Mouse (Mus musculus) liver, adult 2 months (tissue): ENCODE measurements around the gene Ceacam15. TPM values are rescaled to one million over a fixed set of nuclear protein-coding genes. Genes with fewer than 3 reads are reported as not detected.
"Not testable (repeated sequence)": the region's sequence is repeated elsewhere in the genome, so short reads cannot be mapped to it uniquely, and the experiment has no call there.

Source experiments
- DNase-seq: peaks from one replicate; pipeline ENCODE4 v3.0.0-alpha.2; 2011; ENCODE audit warnings: low read depth, low spot score; ENCODE audit errors: extremely low read depth
- H3K27ac ChIP-seq: fragments of 200-500 bp; replicated peaks from 2 replicates; pipeline ENCODE4 v1.5.1; 2012; ENCODE audit warnings: low read depth, mild to moderate bottlenecking, control low read depth, inconsistent platforms, low read length; ENCODE audit not compliant: insufficient read depth
- H3K27me3 ChIP-seq: fragments of 200-500 bp; 2 replicates; pipeline ENCODE4 v1.6.1; 2012; ENCODE audit warnings: mild to moderate bottlenecking, moderate library complexity, low read length, inconsistent platforms; ENCODE audit not compliant: control insufficient read depth, insufficient read depth
- H3K36me3 ChIP-seq: fragments of 200-500 bp; 2 replicates; pipeline ENCODE4 v1.6.1; 2012; ENCODE audit warnings: low read length, inconsistent platforms; ENCODE audit not compliant: control insufficient read depth, insufficient read depth
- H3K4me1 ChIP-seq: fragments of 200-500 bp; 2 replicates; pipeline ENCODE4 v1.6.1; 2011; ENCODE audit warnings: low read length; ENCODE audit not compliant: control insufficient read depth, insufficient read depth
- H3K4me3 ChIP-seq: fragments of 200-500 bp; 2 replicates; pipeline ENCODE4 v1.5.1; 2011; ENCODE audit warnings: low read depth, mild to moderate bottlenecking, control low read depth, low read length, moderate library complexity; ENCODE audit not compliant: insufficient read depth
- H3K79me2 ChIP-seq: fragments of 200-500 bp; 2 replicates; pipeline ENCODE4 v1.6.1; 2012; ENCODE audit warnings: inconsistent platforms, mild to moderate bottlenecking, low read length, moderate library complexity; ENCODE audit not compliant: control insufficient read depth, insufficient read depth
- H3K9ac ChIP-seq: fragments of 200-500 bp; 2 replicates; pipeline ENCODE4 v1.6.1; 2012; ENCODE audit warnings: low read depth, mild to moderate bottlenecking, control low read depth, inconsistent platforms, low read length
- CTCF ChIP-seq: fragments of 200-500 bp; IDR thresholded peaks from 2 replicates; pipeline ENCODE4 v1.5.1; 2011; ENCODE audit warnings: low read depth, low read length, control low read depth
- POLR2A ChIP-seq: fragments of 200-500 bp; IDR thresholded peaks from 2 replicates; pipeline ENCODE4 v1.6.1; 2011; ENCODE audit warnings: low read length, control low read depth; ENCODE audit not compliant: insufficient read depth; ENCODE audit errors: extremely low read depth
- WGBS: fragments of 180-500 bp; shearing (Covaris S2); methylation state at CpG from one replicate; pipeline ENCODE4 v1.1.7; 2018; 5-methylcytosine and 5-hydroxymethylcytosine counted together
- polyA plus RNA-seq: library from polyadenylated mRNA; depleted of rRNA; stranded (reverse); fragments of >200 nt; gene quantifications from 2 replicates; pipeline ENCODE4 v1.2.3, GENCODE M21; 2012; rRNA removed
- total RNA-seq: library from RNA; depleted of rRNA; stranded (reverse); fragments of >200 nt; gene quantifications from 2 replicates; pipeline ENCODE4 v1.2.3, GENCODE M21; 2014; rRNA removed

Ceacam15 gene
- not detected in 2 replicates for total RNA-seq
- not detected in 2 replicates for polyA plus RNA-seq

GRCm38 (mm10) chr7:16675605-16676004, at the start of gene Ceacam15:
Gene Ceacam15 (minus strand): TSS chr7:16675705.
- Histone ChIP-seq H3K27me3 (no peaks in the 10 kb centered on the region), H3K79me2 (no peaks in the 10 kb centered on the region), H3K36me3 (no peaks in the 10 kb centered on the region), H3K4me1 (no peaks in the 10 kb centered on the region), H3K27ac (no peak within 1 kb of the TSS), H3K9ac (no peak within 1 kb of the TSS), H3K4me3 (no peak within 1 kb of the TSS)
- DNase-seq, result no peak
- 65% methylated on average over 1 of the region's 1 CpGs for WGBS
- no peak for TF ChIP-seq POLR2A
- TF ChIP-seq CTCF, result no peak

- not testable (repeated sequence) for DNase-seq, H3K4me3 ChIP-seq, H3K79me2 ChIP-seq, H3K27me3 ChIP-seq, H3K27ac ChIP-seq, H3K4me1 ChIP-seq, H3K36me3 ChIP-seq, H3K9ac ChIP-seq
- WGBS, result 65% methylated on average over 3 of the region's 3 CpGs
Measured at GRCm38 (mm10) chr7:16722490-16722889, 47.0 kb upstream of the Ceacam15 start.

- TF ChIP-seq POLR2A (no peak), CTCF (no peak)
- Histone ChIP-seq H3K27ac (no peak within 1 kb of the TSS), H3K4me3 (no peak within 1 kb of the TSS), H3K4me1 (no peaks in the 10 kb centered on the region), H3K79me2 (no peaks in the 10 kb centered on the region), H3K27me3 (no peaks in the 10 kb centered on the region), H3K36me3 (no peaks in the 10 kb centered on the region), H3K9ac (no peak within 1 kb of the TSS)
- WGBS, result 79% methylated on average over 2 of the region's 2 CpGs
- no peak for DNase-seq
Measured at GRCm38 (mm10) chr7:16721629-16722028, 46.1 kb upstream of the Ceacam15 start, which contains the start of gene Ceacam9. Gene Ceacam9 (plus strand): TSS chr7:16721929.

- not testable (repeated sequence) for H3K9ac ChIP-seq, H3K79me2 ChIP-seq, H3K27ac ChIP-seq, H3K36me3 ChIP-seq, DNase-seq, H3K27me3 ChIP-seq, H3K4me3 ChIP-seq, H3K4me1 ChIP-seq
- WGBS, result 69% methylated on average over 8 of the region's 8 CpGs
Measured at GRCm38 (mm10) chr7:16716456-16717152, 41.1 kb upstream of the Ceacam15 start.

GRCm38 (mm10) chr7:16712633-16713415, 37.3 kb upstream of the Ceacam15 start:
- H3K27me3 ChIP-seq, result no peaks in the 10 kb centered on the region
- no peak for DNase-seq
- no peak overlapping the region for H3K9ac ChIP-seq
- no peak overlapping the region for H3K4me3 ChIP-seq
- no peak overlapping the region for H3K27ac ChIP-seq
- TF ChIP-seq POLR2A (no peak), CTCF (peak; percentile 23; the same call in 1 of the 2 replicates)
- H3K4me1 ChIP-seq, result no peaks in the 10 kb centered on the region
- 79% methylated on average over 13 of the region's 13 CpGs for WGBS
- H3K36me3 ChIP-seq, result no peaks in the 10 kb centered on the region
- H3K79me2 ChIP-seq, result no peaks in the 10 kb centered on the region

- Histone ChIP-seq H3K9ac (no peak overlapping the region), H3K79me2 (no peaks in the 10 kb centered on the region), H3K27me3 (no peaks in the 10 kb centered on the region), H3K4me3 (no peak overlapping the region), H3K36me3 (no peaks in the 10 kb centered on the region), H3K4me1 (no peaks in the 10 kb centered on the region), H3K27ac (no peak overlapping the region)
- 76% methylated on average over 5 of the region's 5 CpGs for WGBS
- DNase-seq, result peak; percentile 12
- TF ChIP-seq CTCF (no peak; the same call in 1 of the 2 replicates), POLR2A (no peak)
Measured at GRCm38 (mm10) chr7:16710604-16711003, 35.1 kb upstream of the Ceacam15 start.
